Mouse (Mus musculus) ES-Bruce4 (cell line): ENCODE measurements around the gene Slc25a21. TPM values are rescaled to one million over a fixed set of nuclear protein-coding genes. Genes with fewer than 3 reads are reported as not detected.

Source experiments
- H3K27ac ChIP-seq: 2 replicates; pipeline ENCODE4 v1.5.1; 2012; ENCODE audit warnings: low read length, inconsistent platforms; ENCODE audit not compliant: insufficient read depth
- H3K27me3 ChIP-seq: 2 replicates; pipeline ENCODE4 v1.6.1; 2012; ENCODE audit warnings: mild to moderate bottlenecking, low read length, inconsistent platforms; ENCODE audit not compliant: control insufficient read depth, poor library complexity, insufficient read depth, severe bottlenecking
- H3K36me3 ChIP-seq: 2 replicates; pipeline ENCODE4 v1.6.1; 2012; ENCODE audit warnings: inconsistent platforms, mild to moderate bottlenecking, low read length, moderate library complexity; ENCODE audit not compliant: control insufficient read depth, poor library complexity, insufficient read depth, severe bottlenecking
- H3K4me1 ChIP-seq: one replicate; pipeline ENCODE4 v1.8.1; 2011; ENCODE audit warnings: low read length; ENCODE audit not compliant: control insufficient read depth, insufficient read depth
- H3K4me3 ChIP-seq: 2 replicates; pipeline ENCODE4 v1.5.1; 2011; ENCODE audit warnings: low read depth, mild to moderate bottlenecking, low read length
- H3K9ac ChIP-seq: 2 replicates; pipeline ENCODE4 v1.6.1; 2012; ENCODE audit warnings: low read depth, mild to moderate bottlenecking, inconsistent platforms; ENCODE audit not compliant: poor library complexity, severe bottlenecking
- H3K9me3 ChIP-seq: replicated peaks from 2 replicates; pipeline ENCODE4 v1.6.1; 2012; ENCODE audit warnings: mild to moderate bottlenecking, low read length, inconsistent platforms; ENCODE audit not compliant: control insufficient read depth, poor library complexity, insufficient read depth, severe bottlenecking
- CTCF ChIP-seq: IDR thresholded peaks from one replicate; pipeline ENCODE4 v1.8.1; 2011; ENCODE audit warnings: low read depth, low read length
- EP300 ChIP-seq: IDR thresholded peaks from 2 replicates; pipeline ENCODE4 v1.6.1; 2011; ENCODE audit warnings: low read depth, low read length; ENCODE audit not compliant: insufficient read depth
- POLR2A ChIP-seq: IDR thresholded peaks from one replicate; pipeline ENCODE4 v1.8.1; 2011; ENCODE audit warnings: low read length; ENCODE audit not compliant: insufficient read depth
- polyA plus RNA-seq: library from polyadenylated mRNA; stranded (reverse); fragments of >200 nt; gene quantifications from 2 replicates; pipeline ENCODE4 v1.2.4, GENCODE M21; 2011; ENCODE audit warnings: low read depth; ENCODE audit not compliant: missing spikeins, insufficient read depth, insufficient read length

The Slc25a21 gene
- polyA plus RNA-seq, 1 experiment = not detected

DNA sequence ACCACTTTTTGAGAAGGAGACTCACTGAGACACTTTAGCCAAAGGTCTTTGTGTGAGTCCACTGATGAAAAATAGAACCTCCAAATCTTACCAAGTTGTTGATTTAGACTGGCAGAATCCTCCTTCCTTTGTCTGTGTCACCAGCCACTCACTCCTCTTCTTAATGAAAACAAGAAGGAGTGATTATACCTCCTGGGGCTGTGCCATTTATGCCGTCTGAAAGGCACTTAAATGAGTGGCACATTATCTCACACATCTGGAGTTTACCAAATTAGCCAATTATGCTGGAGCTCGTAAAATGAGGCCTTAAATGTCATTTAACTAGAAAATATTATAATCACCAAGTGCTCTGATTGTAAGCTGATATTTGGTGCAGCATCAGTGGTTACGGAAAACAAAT, 345.8 kb downstream of the Slc25a21 start:
- Histone ChIP-seq H3K9ac (no peak overlapping the region), H3K27me3 (no peaks in the 10 kb centered on the region), H3K4me3 (no peak overlapping the region), H3K27ac (no peak overlapping the region), H3K36me3 (no peaks in the 10 kb centered on the region), H3K9me3 (no peaks in the 10 kb centered on the region), H3K4me1 (no peaks in the 10 kb centered on the region)
- TF ChIP-seq EP300 (no peak), CTCF (no peak), POLR2A (no peak)

DNA sequence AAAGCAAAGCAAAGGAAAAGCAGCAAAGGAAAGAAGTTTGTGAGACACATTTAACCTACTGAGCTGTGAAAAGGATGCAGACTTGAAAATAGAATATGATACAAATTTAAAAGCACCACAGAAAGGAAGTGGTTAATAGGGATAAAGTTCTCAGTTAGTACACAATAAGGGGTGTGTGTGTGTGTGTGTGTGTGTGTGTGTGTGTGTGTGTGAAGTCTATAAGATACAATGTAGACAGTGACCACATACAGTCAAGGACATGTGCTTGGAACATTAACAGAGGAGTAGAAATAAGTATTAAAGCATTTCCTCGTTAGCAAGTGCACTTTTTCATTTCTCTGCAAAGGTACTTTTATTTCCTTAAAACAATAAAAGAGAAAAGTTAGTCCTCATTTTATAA, 367.3 kb downstream of the Slc25a21 start:
- H3K4me1 ChIP-seq = no peaks in the 10 kb centered on the region
- no peaks in the 10 kb centered on the region for H3K27me3 ChIP-seq
- no peak overlapping the region for H3K9ac ChIP-seq
- no peaks in the 10 kb centered on the region for H3K9me3 ChIP-seq
- H3K4me3 ChIP-seq = no peak overlapping the region
- no peak overlapping the region for H3K27ac ChIP-seq
- TF ChIP-seq POLR2A (no peak), CTCF (no peak), EP300 (no peak)
- no peaks in the 10 kb centered on the region for H3K36me3 ChIP-seq

DNA sequence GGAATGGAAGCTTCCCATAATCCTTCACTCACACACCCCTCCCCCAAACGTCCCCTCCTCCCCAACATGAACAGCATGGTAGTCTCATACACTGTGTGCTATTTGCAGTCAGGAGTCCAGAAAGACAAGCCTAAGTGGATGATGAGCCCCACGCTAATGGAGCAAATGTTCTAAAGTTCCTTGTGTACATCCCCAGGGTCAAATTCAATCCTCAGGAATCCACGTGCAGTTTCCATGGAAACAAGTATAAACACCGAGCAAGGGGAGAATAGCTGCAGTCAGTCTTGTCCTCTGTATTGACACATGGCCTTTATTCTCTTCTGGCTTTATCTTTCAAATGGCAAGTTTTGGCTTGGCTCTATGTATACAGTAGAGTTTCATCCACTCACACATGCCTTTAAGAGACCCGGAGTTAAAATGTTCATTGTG, 367.8 kb downstream of the Slc25a21 start:
- no peak overlapping the region for H3K27ac ChIP-seq
- no peaks in the 10 kb centered on the region for H3K36me3 ChIP-seq
- no peak overlapping the region for H3K4me3 ChIP-seq
- H3K4me1 ChIP-seq = no peaks in the 10 kb centered on the region
- no peaks in the 10 kb centered on the region for H3K27me3 ChIP-seq
- no peak overlapping the region for H3K9ac ChIP-seq
- H3K9me3 ChIP-seq = no peaks in the 10 kb centered on the region
- TF ChIP-seq CTCF = no peak
- no peak for TF ChIP-seq EP300
- TF ChIP-seq POLR2A = no peak

DNA sequence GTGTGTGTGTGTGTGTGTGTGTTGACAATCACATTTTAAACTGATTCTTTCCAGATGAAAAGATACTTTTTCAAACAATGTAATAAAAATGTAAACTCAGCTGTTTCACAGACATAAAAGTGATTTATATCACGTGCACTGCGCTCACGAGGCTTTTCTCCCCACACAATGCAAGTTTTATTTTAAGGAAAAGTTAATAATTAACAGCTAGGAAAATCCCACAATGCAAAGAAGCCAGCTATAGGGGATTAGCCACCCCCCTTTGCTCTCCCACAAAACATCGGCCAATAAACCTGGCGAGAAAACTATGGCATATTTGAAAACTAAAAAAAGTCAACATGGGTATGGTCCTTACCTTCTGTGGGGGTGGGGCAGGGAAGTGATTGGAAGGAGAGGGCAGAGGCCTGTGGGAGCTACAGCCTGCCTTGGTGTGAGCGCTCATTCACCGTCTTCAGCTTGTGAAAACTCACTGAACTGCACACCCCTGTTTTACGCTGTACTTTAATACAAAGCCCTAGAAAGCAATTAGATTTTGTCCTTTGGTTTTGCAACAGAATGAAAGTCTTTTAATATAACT, 369.4 kb downstream of the Slc25a21 start:
- no peak overlapping the region for H3K27ac ChIP-seq
- TF ChIP-seq CTCF (no peak), EP300 (no peak), POLR2A (no peak)
- H3K9ac ChIP-seq = no peak overlapping the region
- no peaks in the 10 kb centered on the region for H3K4me1 ChIP-seq
- H3K4me3 ChIP-seq = no peak overlapping the region
- no peaks in the 10 kb centered on the region for H3K9me3 ChIP-seq
- H3K36me3 ChIP-seq = no peaks in the 10 kb centered on the region
- no peaks in the 10 kb centered on the region for H3K27me3 ChIP-seq

DNA sequence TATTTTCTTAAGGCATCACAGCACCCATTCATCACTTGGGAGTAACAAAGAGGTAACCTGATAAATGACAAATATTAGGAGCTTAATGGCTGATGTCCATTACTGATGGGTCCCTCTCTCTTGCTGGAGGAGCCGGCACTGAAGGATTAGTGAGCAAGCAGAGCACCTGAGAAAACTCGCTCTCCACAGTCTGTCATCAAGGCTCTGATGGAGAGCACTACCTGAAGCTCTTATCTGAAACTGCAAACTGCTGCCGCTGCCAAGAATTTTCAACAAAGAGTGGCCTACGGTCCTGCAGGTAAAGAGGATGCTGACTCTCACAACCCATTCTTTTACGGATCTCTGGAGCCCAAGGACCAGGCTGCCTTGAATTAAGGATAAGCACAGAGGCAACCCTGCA, 372.6 kb downstream of the Slc25a21 start:
- no peaks in the 10 kb centered on the region for H3K4me1 ChIP-seq
- no peak overlapping the region for H3K9ac ChIP-seq
- no peaks in the 10 kb centered on the region for H3K9me3 ChIP-seq
- H3K4me3 ChIP-seq = no peak overlapping the region
- H3K36me3 ChIP-seq = no peaks in the 10 kb centered on the region
- no peaks in the 10 kb centered on the region for H3K27me3 ChIP-seq
- TF ChIP-seq EP300 = no peak
- TF ChIP-seq CTCF = no peak
- no peak for TF ChIP-seq POLR2A
- no peak overlapping the region for H3K27ac ChIP-seq

DNA sequence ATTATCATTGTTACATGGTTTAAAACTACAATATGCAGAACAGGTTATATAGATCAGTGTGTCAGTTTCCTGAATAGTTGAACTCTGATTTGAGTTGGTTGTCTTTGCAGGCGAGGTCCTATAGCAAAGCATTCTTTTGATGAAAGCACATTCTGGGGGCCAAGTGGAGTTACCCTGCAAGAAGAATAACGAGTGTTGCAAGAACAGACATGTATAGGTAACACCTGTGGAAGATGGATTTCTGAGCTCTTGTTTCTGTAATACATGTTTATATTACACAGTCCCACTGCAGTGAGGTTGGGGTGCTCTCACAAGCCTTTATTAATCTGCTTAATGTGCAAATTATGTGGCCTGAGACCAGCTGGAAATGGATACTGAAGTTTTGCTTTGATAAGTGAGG, 375.1 kb downstream of the Slc25a21 start:
- no peaks in the 10 kb centered on the region for H3K9me3 ChIP-seq
- H3K9ac ChIP-seq = no peak overlapping the region
- H3K36me3 ChIP-seq = no peaks in the 10 kb centered on the region
- no peak overlapping the region for H3K27ac ChIP-seq
- TF ChIP-seq CTCF = no peak
- no peak for TF ChIP-seq POLR2A
- no peak for TF ChIP-seq EP300
- H3K4me3 ChIP-seq = no peak overlapping the region
- no peaks in the 10 kb centered on the region for H3K4me1 ChIP-seq
- no peaks in the 10 kb centered on the region for H3K27me3 ChIP-seq
